Mouse (Mus musculus): ENCODE measurements around the gene Actn2.

Gene Actn2

GRCm38 (mm10) chr13:12255911-12256705 is 84.5 kb downstream of the Actn2 start:
- no peak for DNase-seq

GRCm38 (mm10) chr13:12250496-12250895 is 90.1 kb downstream of the Actn2 start:
- no peak for DNase-seq

- DNase-seq = no peak
These were observed 91.2 kb downstream of the Actn2 start for GRCm38 (mm10) chr13:12249195-12249898.

GRCm38 (mm10) chr13:12245938-12246337 is 94.6 kb downstream of the Actn2 start:
- no peak for DNase-seq

GRCm38 (mm10) chr13:12243991-12244390 is 96.6 kb downstream of the Actn2 start:
- no peak for DNase-seq

- no peak for DNase-seq
These were observed 108.4 kb downstream of the Actn2 start for GRCm38 (mm10) chr13:12232141-12232540.

- DNase-seq = no peak
These were observed 112.3 kb downstream of the Actn2 start for GRCm38 (mm10) chr13:12228248-12228647.

- no peak for DNase-seq
These were observed 113.0 kb downstream of the Actn2 start for GRCm38 (mm10) chr13:12227606-12228005.

Measured in cerebellum, adult 11 months (tissue).